Comparison of ENCODE assay signal across 24 mouse cellular contexts in the genomic region with DNA sequence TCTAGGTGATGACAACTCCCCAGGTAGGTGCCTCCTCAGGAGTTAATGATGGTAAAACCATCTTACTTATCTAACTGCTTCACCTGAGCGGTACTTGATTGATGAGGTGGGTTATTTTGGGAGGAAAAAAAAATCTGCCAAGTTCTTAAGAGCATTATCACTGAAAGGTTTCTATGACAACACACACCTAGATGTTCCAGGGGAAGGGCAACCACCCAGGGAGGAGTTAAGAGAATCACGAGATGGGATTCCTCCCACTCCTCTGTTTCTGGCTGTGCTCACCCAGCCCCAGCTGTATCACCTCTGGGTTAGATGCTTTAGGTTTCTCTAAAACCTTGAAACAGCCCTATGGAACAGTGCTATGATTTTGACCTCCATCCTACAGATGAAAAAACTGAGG. TPM values are rescaled to one million over a fixed set of nuclear protein-coding genes. Genes with fewer than 3 reads are reported as not detected.
"Had no signal": no experiment of that assay in that cellular context is flagged by ENCODE, and none has a peak within 500 bp of the region (broad histone marks: within the 10 kb centered on the region; RNA-seq: fewer than 3 reads in every experiment).

No protein-coding gene starts in this region.

- DNase-seq: gastrocnemius, adult 2 months; gastrocnemius, postnatal 25 days; heart, adult 18-20 months; heart, postnatal 10 days; heart, postnatal 4 days; kidney, adult 18-20 months; kidney, adult 8-10 months; kidney, postnatal 10 days; kidney, postnatal 25 days; kidney, postnatal 4 days; liver had no signal

- H3K4me3 ChIP-seq: gastrocnemius, adult 2 months; heart, embryonic 10.5 days; heart, embryonic 12.5 days; hindbrain, embryonic 13.5 days; hindbrain, embryonic 15.5 days; intestine, embryonic 15.5 days; layer of hippocampus, adult 2 months; left cerebral cortex, adult 2 months; limb, embryonic 10.5 days; limb, embryonic 12.5 days had no signal

- H3K4me2 ChIP-seq: heart, embryonic 12.5 days; hindbrain, embryonic 13.5 days; hindbrain, embryonic 15.5 days; intestine, embryonic 15.5 days; limb, embryonic 12.5 days; liver, embryonic 11.5 days had no signal

- H3K36me3 ChIP-seq: heart, embryonic 10.5 days; heart, embryonic 12.5 days; hindbrain, embryonic 13.5 days; hindbrain, embryonic 15.5 days; intestine, embryonic 15.5 days; limb, embryonic 10.5 days; limb, embryonic 12.5 days had no signal

- H3K27ac ChIP-seq: gastrocnemius, adult 2 months; heart, embryonic 10.5 days; hindbrain, embryonic 13.5 days; hindbrain, embryonic 15.5 days; intestine, embryonic 15.5 days; layer of hippocampus, adult 2 months; left cerebral cortex, adult 2 months; limb, embryonic 10.5 days; limb, embryonic 12.5 days had no signal

- H3K9me3 ChIP-seq: heart, embryonic 10.5 days; heart, embryonic 12.5 days; hindbrain, embryonic 13.5 days; hindbrain, embryonic 15.5 days; intestine, embryonic 15.5 days; limb, embryonic 10.5 days; limb, embryonic 12.5 days had no signal

- H3K27me3 ChIP-seq: heart, embryonic 12.5 days; intestine, embryonic 15.5 days; limb, embryonic 12.5 days had no signal

- H3K9ac ChIP-seq: heart, embryonic 12.5 days; hindbrain, embryonic 13.5 days; hindbrain, embryonic 15.5 days; intestine, embryonic 15.5 days; limb, embryonic 12.5 days had no signal

- H3K4me1 ChIP-seq: heart, embryonic 10.5 days; heart, embryonic 12.5 days; intestine, embryonic 15.5 days had no signal

- ATAC-seq: inflammation-experienced regulatory T-cells, adult 6 months; intestine, embryonic 15.5 days; intestine, postnatal 0 days had no signal

RNA-seq across cellular contexts. Expression of gene Abat, which starts 16.3 kb away (rescaled TPM):
- total RNA-seq: granulocyte monocyte progenitor cell, adult 5-6 weeks had no signal
